Mouse (Mus musculus): ENCODE measurements around the gene Smndc1.
"Not testable (repeated sequence)": the region's sequence is repeated elsewhere in the genome, so short reads cannot be mapped to it uniquely, and the experiment has no call there.

Smndc1 gene

DNA sequence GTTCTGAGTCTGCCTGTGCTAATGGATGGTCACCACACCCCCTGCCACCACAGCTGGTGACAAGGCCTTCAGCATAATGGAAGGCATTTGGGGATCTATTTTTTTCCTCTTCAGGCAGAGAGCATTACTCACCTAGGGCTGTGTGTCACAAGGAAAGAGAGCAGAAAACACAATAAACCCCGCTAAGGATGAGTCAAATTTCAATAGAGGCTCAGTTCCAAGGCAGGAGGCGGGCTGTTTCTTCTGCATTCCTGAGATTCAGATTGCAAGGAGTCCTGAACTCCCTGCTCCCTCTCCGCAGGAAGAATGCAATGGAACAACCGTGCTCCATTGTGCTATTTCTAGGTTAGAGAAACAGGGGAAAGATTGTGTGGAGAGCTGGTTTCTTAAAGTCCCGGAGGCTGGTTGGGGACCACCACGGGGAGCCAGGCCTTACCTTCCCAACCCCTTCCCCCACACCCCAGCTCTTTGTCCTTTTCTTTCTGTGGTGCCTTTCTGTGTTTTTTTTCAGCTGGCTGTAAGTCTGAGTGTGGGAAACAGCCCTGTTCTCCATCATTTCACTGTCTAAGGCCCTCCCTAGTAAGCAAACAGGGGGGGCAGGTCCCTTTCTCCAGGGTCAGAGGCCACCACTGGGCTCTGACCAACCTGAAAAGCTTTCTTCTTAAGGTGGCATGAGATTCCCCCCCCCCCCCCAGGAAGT lies 21.9 kb upstream of the Smndc1 start:
- no peak for DNase-seq (ENCODE audit: low read depth, low spot score)

DNA sequence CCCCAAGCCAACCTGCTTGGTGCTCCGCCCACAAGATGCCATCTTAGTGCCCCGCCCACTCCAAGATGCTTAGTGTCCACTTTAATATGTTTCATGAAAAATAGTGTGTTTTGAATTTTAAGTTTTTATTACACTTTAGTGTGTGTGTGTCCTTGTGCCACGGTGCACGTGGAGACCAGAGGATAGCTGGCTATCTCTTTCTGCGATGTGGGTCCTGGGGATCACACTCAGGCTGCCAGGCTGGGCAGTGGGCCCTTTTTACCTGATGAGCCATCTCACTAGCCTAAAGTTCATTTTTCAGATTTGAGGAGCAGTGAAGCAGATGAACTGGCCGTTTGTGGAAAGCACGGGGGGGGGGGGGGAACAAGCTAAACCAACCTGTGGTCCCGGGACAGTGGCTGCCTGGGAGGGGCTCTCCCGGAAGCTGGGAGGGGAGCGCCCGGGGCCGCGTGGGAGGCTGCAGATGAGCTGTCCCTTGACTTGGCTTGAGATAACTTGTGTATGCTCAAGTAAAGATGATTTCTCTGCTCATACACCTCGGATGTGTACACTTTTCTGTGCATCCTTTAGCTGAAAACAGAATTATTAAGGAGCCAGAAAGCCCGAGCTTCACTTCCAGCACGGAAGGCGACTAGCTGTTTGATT lies 19.4 kb upstream of the Smndc1 start:
- DNase-seq (ENCODE audit: low read depth, low spot score), result no peak

- DNase-seq (ENCODE audit: low read depth, low spot score), result no peak
Measured at GRCm38 (mm10) chr19:53408398-53408797, 18.0 kb upstream of the Smndc1 start.

DNA sequence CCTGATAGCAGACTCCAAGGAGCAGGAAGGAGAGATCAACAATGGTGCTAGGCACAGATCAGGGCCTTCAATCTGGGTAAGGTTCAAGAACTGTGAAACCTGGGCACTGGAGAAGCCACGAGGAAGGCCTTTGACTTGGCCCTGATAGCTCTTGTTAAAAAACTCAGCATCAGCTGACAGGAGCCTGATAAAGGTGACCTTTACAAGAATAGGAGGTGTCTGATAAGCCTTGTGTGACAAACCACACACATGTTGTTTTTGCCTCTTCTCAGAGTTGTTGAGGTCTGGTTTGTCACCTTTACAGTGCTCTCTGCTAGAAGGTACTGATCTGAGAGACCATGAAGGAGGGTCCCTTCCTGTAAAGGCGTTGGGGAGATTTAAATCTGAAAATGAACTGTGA lies 17.0 kb upstream of the Smndc1 start:
- no peak for DNase-seq (ENCODE audit: low read depth, low spot score)

GRCm38 (mm10) chr19:53405810-53406209 lies 15.4 kb upstream of the Smndc1 start:
- no peak for DNase-seq (ENCODE audit: low read depth, low spot score)

DNA sequence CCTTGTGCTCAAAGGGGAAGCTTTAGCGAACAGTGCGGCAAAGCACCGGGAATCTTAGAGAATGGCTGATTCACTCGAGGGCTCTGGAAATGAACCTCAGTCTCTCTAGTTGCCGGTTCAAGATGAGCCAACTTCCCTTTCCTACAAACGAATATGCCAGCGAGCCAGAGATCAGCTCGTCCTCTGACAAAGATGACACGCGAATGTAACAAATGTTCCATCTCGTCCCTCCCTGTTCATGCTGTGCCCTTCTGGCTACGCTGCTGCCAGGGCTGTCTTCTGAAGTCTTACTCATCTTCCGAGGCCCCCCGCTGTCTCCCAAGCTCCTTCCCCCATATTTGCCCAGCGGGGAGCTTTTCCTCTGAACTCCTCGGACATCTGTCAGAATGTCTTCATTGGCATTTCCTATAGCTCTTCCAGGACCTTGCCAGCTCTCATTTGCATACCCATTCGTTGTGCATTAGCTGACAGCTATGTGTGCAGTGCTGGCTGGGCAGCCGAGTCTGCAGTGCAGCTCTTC lies 14.5 kb upstream of the Smndc1 start:
- no peak for DNase-seq (ENCODE audit: low read depth, low spot score)

DNA sequence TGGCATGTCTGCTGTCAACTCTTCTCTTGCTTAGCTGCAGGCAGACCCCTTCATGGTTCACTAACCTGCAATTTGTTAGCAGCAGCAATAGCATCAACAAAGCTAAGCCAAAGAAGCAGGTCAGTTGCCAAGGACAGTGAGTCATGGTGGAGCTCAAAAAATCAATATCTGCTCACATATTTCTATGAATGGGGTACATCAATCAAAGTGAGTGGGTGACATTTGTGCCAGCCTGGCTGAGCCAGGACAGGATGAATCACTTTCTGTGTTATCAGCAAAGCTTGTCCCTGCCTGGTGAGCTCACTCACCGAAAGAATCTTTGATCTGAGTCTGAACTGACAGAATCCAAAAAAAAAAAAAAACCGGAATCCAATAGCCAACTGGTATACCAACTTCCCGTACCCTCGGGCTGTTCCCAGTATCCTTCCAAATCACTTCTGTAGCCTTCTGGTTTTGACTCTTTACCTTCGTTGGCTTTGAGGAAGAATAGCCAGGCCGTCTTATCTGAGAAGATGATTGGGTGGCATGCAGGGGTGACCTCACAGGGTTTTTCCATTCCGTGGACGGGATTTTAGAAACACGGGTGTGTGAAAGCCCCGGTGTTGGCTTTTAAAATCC lies 13.9 kb upstream of the Smndc1 start:
- no peak for DNase-seq (ENCODE audit: low read depth, low spot score)

DNA sequence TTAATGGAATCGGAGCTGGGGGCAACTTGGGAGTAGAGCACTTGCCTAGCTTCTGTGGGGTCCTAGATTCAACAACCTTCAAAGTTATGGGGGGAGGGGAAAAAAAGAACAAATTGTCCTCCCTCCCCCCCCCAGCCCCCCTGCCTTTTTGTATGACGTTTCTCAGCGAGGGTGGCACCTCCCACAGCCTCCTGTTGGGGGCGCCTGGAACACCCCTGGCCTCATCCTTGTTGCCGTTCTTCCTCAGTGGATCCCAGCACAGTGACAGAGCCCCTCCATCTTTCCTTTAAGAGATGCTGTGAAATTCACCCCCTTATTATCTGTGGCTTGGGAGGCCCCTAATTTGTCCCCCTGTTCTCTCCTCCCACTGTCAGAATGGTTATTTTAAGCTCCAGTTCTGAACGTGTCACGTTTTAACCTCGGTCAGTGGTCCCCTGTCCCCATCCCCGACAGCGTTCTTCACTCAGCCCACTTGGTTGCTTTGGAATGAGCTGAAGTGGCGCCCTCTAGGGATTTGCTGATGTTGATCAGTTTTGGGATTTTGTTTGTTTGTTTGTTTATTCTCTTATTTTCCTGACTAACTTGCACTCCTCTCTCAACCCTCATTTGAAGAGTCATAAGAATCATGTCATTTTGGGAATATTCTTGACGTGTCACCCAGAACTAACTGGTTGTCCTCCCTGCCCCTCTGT lies 12.5 kb upstream of the Smndc1 start:
- DNase-seq (ENCODE audit: low read depth, low spot score), result no peak

- no peak for DNase-seq (ENCODE audit: low read depth, low spot score)
Measured at GRCm38 (mm10) chr19:53400332-53401110, 10.1 kb upstream of the Smndc1 start.

DNA sequence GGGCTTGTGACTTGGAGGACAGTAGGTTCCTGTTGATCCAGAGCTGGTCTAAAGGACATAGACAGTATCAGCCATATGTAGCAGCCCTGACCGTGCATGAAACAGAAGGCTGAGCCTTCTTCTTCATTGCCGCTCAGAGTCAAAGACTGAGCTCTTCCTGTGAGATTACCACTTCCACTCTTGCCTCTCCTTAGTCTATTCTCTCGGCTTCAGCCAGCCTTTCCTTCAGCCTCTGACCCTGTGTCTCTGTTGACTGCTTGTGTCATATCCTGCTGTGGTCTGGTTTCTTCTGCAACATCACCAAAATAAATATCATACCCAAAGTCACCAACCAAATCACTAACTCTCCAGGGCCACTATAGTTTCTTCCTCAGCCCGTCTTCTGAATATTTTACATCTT lies 8.8 kb upstream of the Smndc1 start:
- DNase-seq (ENCODE audit: low read depth, low spot score), result no peak

DNA sequence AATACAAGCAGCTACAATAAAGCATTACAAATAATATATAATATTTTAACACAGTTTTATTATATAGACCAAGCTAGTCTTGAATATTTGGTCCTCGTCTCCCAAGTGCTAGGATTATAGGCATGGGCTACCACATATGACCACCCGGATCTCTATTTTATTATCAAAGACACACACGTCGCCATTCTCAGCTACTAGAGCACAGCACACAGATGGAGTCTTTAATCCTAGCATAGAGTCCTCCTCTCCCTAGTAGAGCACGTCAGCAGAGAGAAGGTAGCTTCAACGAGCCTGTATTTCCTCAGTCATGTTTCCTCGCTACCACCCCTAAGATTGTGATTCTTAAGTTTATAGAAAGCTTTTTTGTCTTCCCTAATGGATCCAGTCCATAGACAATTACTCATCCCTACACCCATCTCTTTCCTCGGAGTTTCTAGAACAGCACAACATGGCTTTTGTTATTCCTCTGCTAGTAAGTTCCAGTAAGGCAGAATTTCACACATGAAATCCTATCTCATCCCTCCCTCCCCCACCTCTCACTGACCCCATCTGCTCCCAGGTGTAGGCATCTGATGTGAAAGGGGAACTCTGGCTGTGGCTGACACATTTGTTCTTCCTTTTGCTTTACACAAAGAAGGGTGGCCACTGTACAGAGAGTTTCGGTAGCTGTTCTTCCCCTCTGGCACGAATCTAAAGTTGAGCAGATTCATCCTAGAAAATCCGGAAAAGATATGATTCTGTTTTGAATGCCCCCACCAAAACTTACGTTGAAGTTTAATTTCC lies 7.3 kb upstream of the Smndc1 start:
- DNase-seq (ENCODE audit: low read depth, low spot score), result no peak

- DNase-seq (ENCODE audit: low read depth, low spot score), result not testable (repeated sequence)
Measured at GRCm38 (mm10) chr19:53395805-53396204, 5.4 kb upstream of the Smndc1 start.

- DNase-seq (ENCODE audit: low read depth, low spot score), result not testable (repeated sequence)
Measured at GRCm38 (mm10) chr19:53394956-53395355, 4.6 kb upstream of the Smndc1 start.

- peak; percentile 58 for DNase-seq (ENCODE audit: low read depth, low spot score)
Measured at GRCm38 (mm10) chr19:53394552-53394951, 4.2 kb upstream of the Smndc1 start.

- no peak for DNase-seq (ENCODE audit: low read depth, low spot score)
Measured at GRCm38 (mm10) chr19:53393646-53394045, 3.3 kb upstream of the Smndc1 start.

DNA sequence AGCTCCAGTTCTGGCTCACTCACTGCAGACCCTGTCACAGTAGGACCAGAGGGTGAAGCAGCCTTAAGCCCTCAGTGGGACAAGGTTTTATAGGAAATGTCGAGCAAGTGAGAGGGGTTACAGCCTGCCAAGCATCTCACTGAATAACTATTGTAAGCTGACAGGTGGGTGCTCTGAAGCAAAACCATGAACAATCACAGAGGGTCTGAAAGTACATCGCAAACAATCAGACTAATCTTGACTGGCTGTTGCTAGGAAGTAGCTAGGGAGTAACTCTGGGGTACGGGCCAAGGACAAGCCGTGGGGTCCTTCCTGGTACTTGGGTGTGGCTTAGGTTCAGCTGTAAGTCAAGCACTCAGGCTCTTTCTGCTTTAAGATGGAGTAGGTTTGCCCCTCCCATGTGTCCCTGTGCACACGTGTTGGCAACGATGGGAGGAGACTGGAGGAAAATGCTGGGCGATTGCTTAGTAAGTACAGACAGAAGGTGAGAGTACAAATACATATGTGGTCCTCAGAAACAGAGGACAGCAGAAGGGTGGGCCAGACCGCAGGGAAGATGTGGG lies 2.5 kb upstream of the Smndc1 start:
- no peak for DNase-seq (ENCODE audit: low read depth, low spot score)

GRCm38 (mm10) chr19:53391787-53392186 lies 1.4 kb upstream of the Smndc1 start:
- DNase-seq (ENCODE audit: low read depth, low spot score), result no peak

GRCm38 (mm10) chr19:53391386-53391785 lies 1.0 kb upstream of the Smndc1 start:
- no peak for DNase-seq (ENCODE audit: low read depth, low spot score)

DNA sequence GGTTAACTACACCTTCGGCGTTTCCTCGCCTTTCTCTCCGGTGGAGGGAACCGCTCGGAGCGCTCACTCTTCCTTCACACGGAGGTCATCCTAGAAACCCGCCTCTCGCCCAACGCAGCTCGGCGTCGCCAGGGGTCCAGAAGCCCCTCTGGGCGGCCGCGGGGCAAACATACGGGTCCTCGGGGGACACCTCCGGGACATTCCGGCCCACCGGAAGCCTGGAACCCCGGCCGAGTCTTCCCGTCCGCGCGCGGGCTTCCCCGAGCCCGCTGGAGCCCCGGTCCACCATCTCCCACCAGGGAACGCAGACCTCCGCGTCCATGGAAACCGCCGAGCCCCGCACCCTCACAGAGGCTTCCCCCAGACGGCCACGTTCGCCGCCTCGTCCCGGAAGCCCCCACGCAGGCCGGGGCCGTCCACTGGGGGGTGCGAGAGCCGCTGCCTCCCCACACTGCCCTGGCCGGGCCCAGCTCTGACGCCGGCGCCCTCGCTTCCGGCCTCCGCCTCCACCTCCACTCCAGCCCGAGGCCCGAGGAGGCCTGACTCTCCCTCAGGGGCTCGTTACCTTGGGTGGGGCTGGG lies 437 bp downstream of the Smndc1 start:
- DNase-seq (ENCODE audit: low read depth, low spot score), result no peak

DNA sequence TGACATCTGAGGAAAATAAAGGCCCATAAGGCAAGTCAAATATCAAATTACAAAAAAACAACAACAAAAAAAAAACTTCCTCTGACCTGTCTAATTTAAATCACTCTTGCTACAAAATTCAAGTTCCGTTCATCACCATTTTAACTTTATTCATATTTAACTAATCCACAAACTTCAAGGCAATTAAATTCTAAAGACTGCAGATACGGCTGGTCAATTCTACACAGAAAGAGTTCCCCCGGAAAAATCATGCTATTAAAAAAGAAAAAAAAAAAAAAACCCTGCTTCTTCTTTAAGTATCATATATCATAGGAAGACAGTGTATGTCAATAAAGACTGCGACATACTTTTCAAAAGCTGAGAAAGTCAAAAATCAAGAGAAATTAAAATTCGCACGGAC lies 961 bp downstream of the Smndc1 start:
- DNase-seq (ENCODE audit: low read depth, low spot score), result no peak
